Mouse (Mus musculus) thymus, postnatal 0 days (tissue): ENCODE data around the gene Gabpa. TPM values are rescaled to one million over a fixed set of nuclear protein-coding genes. Genes with fewer than 3 reads are reported as not detected.

Experiments used
- DNase-seq: peaks from one replicate; pipeline ENCODE4 v3.0.0-alpha.2; 2015; ENCODE audit warnings: low spot score
- polyA plus RNA-seq: library from polyadenylated mRNA; unstranded; fragments of >200 nt; fragmentation: Nextera tagmentation; extraction: Ambion mirVana; gene quantifications from 2 replicates; pipeline ENCODE4 v1.2.1, GENCODE M21; 2015

Gene Gabpa
- 28.4 and 29.8 TPM in 2 replicates for polyA plus RNA-seq

GRCm38 (mm10) chr16:84834745-84835440 is at the start of gene Gabpa:
Gene Gabpa (plus strand): TSS chr16:84834925.
- DNase-seq = peak; percentile 96

- DNase-seq = no peak
These were observed 49.8 kb upstream of the Gabpa start for GRCm38 (mm10) chr16:84784966-84785365.

GRCm38 (mm10) chr16:84790595-84791165 is 44.0 kb upstream of the Gabpa start:
- no peak for DNase-seq

GRCm38 (mm10) chr16:84793401-84793800 is 41.3 kb upstream of the Gabpa start:
- DNase-seq = no peak

- no peak for DNase-seq
These were observed 39.4 kb upstream of the Gabpa start for GRCm38 (mm10) chr16:84795337-84795736.

- no peak for DNase-seq
These were observed 38.0 kb upstream of the Gabpa start for GRCm38 (mm10) chr16:84796678-84797077.

GRCm38 (mm10) chr16:84800038-84800437 is 34.7 kb upstream of the Gabpa start:
- DNase-seq = no peak

- no peak for DNase-seq
These were observed 32.5 kb upstream of the Gabpa start for GRCm38 (mm10) chr16:84802217-84802616.

- DNase-seq = no peak
These were observed 29.9 kb upstream of the Gabpa start for GRCm38 (mm10) chr16:84804866-84805265.

- no peak for DNase-seq
These were observed 28.6 kb upstream of the Gabpa start for GRCm38 (mm10) chr16:84806175-84806574.

GRCm38 (mm10) chr16:84807874-84808273 is 26.9 kb upstream of the Gabpa start:
- DNase-seq = no peak

GRCm38 (mm10) chr16:84810254-84810653 is 24.5 kb upstream of the Gabpa start:
- DNase-seq = no peak

GRCm38 (mm10) chr16:84813852-84814251 is 20.9 kb upstream of the Gabpa start:
- no peak for DNase-seq

GRCm38 (mm10) chr16:84814511-84814910 is 20.2 kb upstream of the Gabpa start:
- DNase-seq = no peak

- peak; percentile 28 for DNase-seq
These were observed 17.3 kb upstream of the Gabpa start for GRCm38 (mm10) chr16:84817423-84817822.

GRCm38 (mm10) chr16:84825009-84825408 is 9.7 kb upstream of the Gabpa start:
- DNase-seq = no peak

GRCm38 (mm10) chr16:84831696-84832095 is 3.0 kb upstream of the Gabpa start:
- no peak for DNase-seq

GRCm38 (mm10) chr16:84832736-84833135 is 2.0 kb upstream of the Gabpa start:
- no peak for DNase-seq

GRCm38 (mm10) chr16:84834344-84834743 is 381 bp upstream of the Gabpa start:
- no peak for DNase-seq

- peak; percentile 76 for DNase-seq
These were observed 707 bp downstream of the Gabpa start, which contains the start of gene Atp5j for GRCm38 (mm10) chr16:84835441-84835822. Gene Atp5j (minus strand): TSS chr16:84835625.

- peak; percentile 56 for DNase-seq
These were observed 1.4 kb downstream of the Gabpa start for GRCm38 (mm10) chr16:84835823-84836743.

GRCm38 (mm10) chr16:84838576-84838975 is 3.9 kb downstream of the Gabpa start:
- DNase-seq = no peak
